Mouse (Mus musculus) limb, embryonic 14.5 days (tissue): ENCODE measurements around the gene Ankrd40. TPM values are rescaled to one million over a fixed set of nuclear protein-coding genes. Genes with fewer than 3 reads are reported as not detected.

ENCODE experiments used
- ATAC-seq: fragments of 200-750 bp; cut with Nextera tagmentation; 2 replicates; pipeline ENCODE4 v1.8.0; 2017; ENCODE audit warnings: low read depth, moderate number of reproducible peaks, moderate TSS enrichment; ENCODE audit not compliant: low FRiP score
- DNase-seq: peaks from one replicate; pipeline ENCODE4 v3.0.0-alpha.2; 2015; ENCODE audit warnings: low spot score
- H3K27ac ChIP-seq: fragments of 300-500 bp; sonication (generic); replicated peaks from 2 replicates; pipeline ENCODE4 v1.5.1; 2014; ENCODE audit warnings: low read depth, mild to moderate bottlenecking, low read length, moderate library complexity, mixed read lengths
- H3K27me3 ChIP-seq: fragments of 300-500 bp; sonication (generic); 2 replicates; pipeline ENCODE4 v1.6.1; 2014; ENCODE audit warnings: low read length, mixed read lengths; ENCODE audit not compliant: control insufficient read depth, insufficient read depth
- H3K36me3 ChIP-seq: fragments of 300-500 bp; sonication (generic); 2 replicates; pipeline ENCODE4 v1.6.1; 2014; ENCODE audit warnings: mild to moderate bottlenecking, low read length, moderate library complexity, mixed read lengths; ENCODE audit not compliant: control insufficient read depth, insufficient read depth
- H3K4me1 ChIP-seq: fragments of 300-500 bp; sonication (generic); 2 replicates; pipeline ENCODE4 v1.6.1; 2014; ENCODE audit warnings: antibody characterized with exemption, low read length, mixed read lengths; ENCODE audit not compliant: control insufficient read depth, insufficient read depth
- H3K4me2 ChIP-seq: fragments of 300-500 bp; sonication (generic); replicated peaks from 2 replicates; pipeline ENCODE4 v1.6.1; 2014; ENCODE audit warnings: low read depth, mild to moderate bottlenecking, low read length, moderate library complexity; ENCODE audit not compliant: severe bottlenecking
- H3K4me3 ChIP-seq: fragments of 300-500 bp; sonication (generic); replicated peaks from 2 replicates; pipeline ENCODE4 v1.5.1; 2014; ENCODE audit warnings: low read length
- H3K9ac ChIP-seq: fragments of 300-500 bp; sonication (generic); 2 replicates; pipeline ENCODE4 v1.6.1; 2014; ENCODE audit warnings: mild to moderate bottlenecking, low read depth, low read length, moderate library complexity; ENCODE audit not compliant: severe bottlenecking
- H3K9me3 ChIP-seq: fragments of 300-500 bp; sonication (generic); 2 replicates; pipeline ENCODE4 v1.6.1; 2016; ENCODE audit warnings: low read length; ENCODE audit not compliant: control insufficient read depth
- POLR2A ChIP-seq: fragments of 200-500 bp; IDR thresholded peaks from 2 replicates; pipeline ENCODE4 v1.8.0; 2012; ENCODE audit warnings: inconsistent platforms, mild to moderate bottlenecking, moderate library complexity, borderline replicate concordance; ENCODE audit not compliant: insufficient read depth, insufficient read length; ENCODE audit errors: extremely low read depth
- WGBS: fragments of 180-500 bp; shearing (Covaris S2); extraction: QIAGEN DNeasy Blood & Tissue Kit; methylation state at CpG from one replicate; pipeline ENCODE4 v1.1.7; 2014; 5-methylcytosine and 5-hydroxymethylcytosine counted together
- polyA plus RNA-seq, 2 experiments: library from polyadenylated mRNA; depleted of rRNA in 1 of 2; stranded (reverse) in 1 of 2; unstranded in 1 of 2; fragments of >200 nt; fragmentation: Nextera tagmentation in 1 of 2; extraction: Ambion mirVana in 1 of 2; gene quantifications; 2 replicates each; pipeline versions ENCODE4 v1.2.1 to v1.2.3; 2012 to 2014

Gene Ankrd40
- polyA plus RNA-seq, 2 experiments, result 30.3 to 74.4 TPM

- Histone ChIP-seq H3K4me2 (no peak overlapping the region), H3K9me3 (no peaks in the 10 kb centered on the region), H3K36me3 (no peaks in the 10 kb centered on the region), H3K27ac (no peak overlapping the region), H3K9ac (no peak overlapping the region), H3K4me1 (peaks cover 7% of the 10 kb centered on the region; the same call in 1 of the 2 replicates), H3K4me3 (no peak overlapping the region), H3K27me3 (no peaks in the 10 kb centered on the region)
- ATAC-seq (no peak), DNase-seq (peak; percentile 22)
- WGBS, result 11% methylated on average over 12 of the region's 12 CpGs
- TF ChIP-seq POLR2A, result no peak
Observed at GRCm38 (mm10) chr11:94385977-94386771, 58.4 kb downstream of the Ankrd40 start.

GRCm38 (mm10) chr11:94387756-94388155 is 60.0 kb downstream of the Ankrd40 start:
- no peak for TF ChIP-seq POLR2A
- Histone ChIP-seq H3K4me3 (no peak overlapping the region), H3K9me3 (no peaks in the 10 kb centered on the region), H3K27me3 (no peaks in the 10 kb centered on the region), H3K4me1 (peaks cover 10% of the 10 kb centered on the region; the same call in 1 of the 2 replicates), H3K36me3 (no peaks in the 10 kb centered on the region), H3K27ac (no peak overlapping the region), H3K4me2 (no peak overlapping the region), H3K9ac (no peak overlapping the region)
- WGBS, result 53% methylated on average over 4 of the region's 4 CpGs
- no peak for ATAC-seq
- no peak for DNase-seq

- no peak for TF ChIP-seq POLR2A
- Histone ChIP-seq H3K27ac (no peak overlapping the region), H3K4me2 (no peak overlapping the region), H3K36me3 (no peaks in the 10 kb centered on the region), H3K4me3 (no peak overlapping the region), H3K27me3 (no peaks in the 10 kb centered on the region), H3K9me3 (no peaks in the 10 kb centered on the region), H3K4me1 (peaks cover 10% of the 10 kb centered on the region; the same call in 1 of the 2 replicates), H3K9ac (no peak overlapping the region)
- ATAC-seq (no peak), DNase-seq (no peak)
- WGBS, result 84% methylated on average over 4 of the region's 4 CpGs
Observed at GRCm38 (mm10) chr11:94389021-94389420, 61.2 kb downstream of the Ankrd40 start.

DNA sequence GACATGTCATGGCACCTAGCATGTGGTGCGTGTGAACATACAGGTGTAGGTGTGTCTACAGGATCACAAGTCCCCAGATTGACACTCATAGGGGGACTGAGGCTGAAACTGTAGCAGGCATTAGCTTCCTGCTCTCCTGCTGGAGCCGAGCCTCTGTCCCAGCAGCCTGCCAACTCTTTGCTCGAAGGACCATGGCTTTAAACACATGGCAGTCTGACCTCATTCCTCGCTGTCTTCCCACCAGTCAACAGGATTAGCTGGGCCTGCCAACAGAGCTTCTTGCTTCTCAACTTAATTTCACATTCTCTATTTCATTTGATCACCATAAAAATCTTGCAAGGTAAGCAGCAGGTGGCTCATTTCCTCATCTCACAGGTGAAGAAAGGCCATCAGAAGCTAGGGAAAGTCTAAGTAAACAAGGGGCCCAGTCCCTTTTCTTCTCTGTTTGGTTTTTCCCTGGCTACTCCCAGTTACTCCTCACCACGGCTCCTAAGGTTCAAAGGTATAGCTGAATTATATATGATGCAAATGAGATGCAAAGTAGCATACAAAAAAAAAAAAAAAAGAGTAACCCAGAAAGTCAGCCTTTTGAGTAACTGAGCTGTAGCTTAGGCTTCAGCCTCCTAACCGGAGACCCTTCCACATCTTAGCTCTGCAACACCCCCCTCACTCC is 62.1 kb downstream of the Ankrd40 start:
- H3K4me3 ChIP-seq, result no peak overlapping the region
- H3K4me1 ChIP-seq, result peaks cover 10% of the 10 kb centered on the region; the same call in 1 of the 2 replicates
- no peaks in the 10 kb centered on the region for H3K9me3 ChIP-seq
- 64% methylated on average over 6 of the region's 6 CpGs for WGBS
- H3K27ac ChIP-seq, result no peak overlapping the region
- H3K27me3 ChIP-seq, result no peaks in the 10 kb centered on the region
- no peak for DNase-seq
- ATAC-seq, result no peak
- H3K4me2 ChIP-seq, result no peak overlapping the region
- H3K36me3 ChIP-seq, result no peaks in the 10 kb centered on the region
- no peak overlapping the region for H3K9ac ChIP-seq
- no peak for TF ChIP-seq POLR2A

DNA sequence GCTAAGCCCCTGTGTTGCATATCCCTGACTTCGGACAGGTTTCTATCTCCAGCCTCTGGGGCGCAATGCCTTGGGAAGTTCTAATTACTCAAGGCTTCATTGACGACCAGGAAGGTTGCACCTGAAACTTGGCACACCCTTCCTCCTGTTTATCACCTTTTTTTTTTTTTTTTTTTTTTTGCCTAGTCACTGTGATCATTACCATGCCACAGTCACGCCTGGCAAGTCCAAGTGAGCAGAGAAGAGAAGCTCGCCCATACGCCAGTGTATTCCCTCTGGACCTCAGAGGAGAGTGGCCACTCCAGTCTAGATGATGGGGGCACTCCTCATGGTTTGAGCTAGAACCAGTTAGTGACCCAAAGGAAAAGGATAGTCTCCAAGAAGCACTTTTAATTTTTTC is 63.0 kb downstream of the Ankrd40 start:
- 75% methylated on average over 6 of the region's 6 CpGs for WGBS
- no peak for DNase-seq
- Histone ChIP-seq H3K4me1 (peaks cover 10% of the 10 kb centered on the region; the same call in 1 of the 2 replicates), H3K9me3 (no peaks in the 10 kb centered on the region), H3K9ac (no peak overlapping the region), H3K36me3 (no peaks in the 10 kb centered on the region), H3K27me3 (no peaks in the 10 kb centered on the region), H3K4me3 (no peak overlapping the region), H3K4me2 (no peak overlapping the region), H3K27ac (no peak overlapping the region)
- TF ChIP-seq POLR2A, result no peak
- ATAC-seq, result no peak

Other genes with a start within 250 kb of the Ankrd40 start
- gene Tob1, start 116.5 kb upstream of the Ankrd40 start, polyA plus RNA-seq (2012; rRNA removed), result 28.4 and 29.7 TPM in 2 replicates
- 34.8 and 37.3 TPM in 2 replicates for gene Tob1, start 116.5 kb upstream of the Ankrd40 start, polyA plus RNA-seq (2014; fragmentation: Nextera tagmentation; extraction: Ambion mirVana)
- gene Wfikkn2, start 82.0 kb upstream of the Ankrd40 start, polyA plus RNA-seq (2012; rRNA removed), result 19.9 and 25.1 TPM in 2 replicates
- gene Wfikkn2, start 82.0 kb upstream of the Ankrd40 start, polyA plus RNA-seq (2014; fragmentation: Nextera tagmentation; extraction: Ambion mirVana), result 9.2 and 9.7 TPM in 2 replicates
- gene Gm21885, start 46.1 kb upstream of the Ankrd40 start, polyA plus RNA-seq (2012; rRNA removed), result not detected in 2 replicates
- gene Gm21885, start 46.1 kb upstream of the Ankrd40 start, polyA plus RNA-seq (2014; fragmentation: Nextera tagmentation; extraction: Ambion mirVana), result 0.44 and 0.84 TPM in 2 replicates
- 94.1 and 138 TPM in 2 replicates for gene Luc7l3, start 6.0 kb upstream of the Ankrd40 start, polyA plus RNA-seq (2012; rRNA removed)
- 96.9 and 104 TPM in 2 replicates for gene Luc7l3, start 6.0 kb upstream of the Ankrd40 start, polyA plus RNA-seq (2014; fragmentation: Nextera tagmentation; extraction: Ambion mirVana)
- 1.0 and 1.6 TPM in 2 replicates for gene Abcc3, start 65.0 kb downstream of the Ankrd40 start, polyA plus RNA-seq (2012; rRNA removed)
- gene Abcc3, start 65.0 kb downstream of the Ankrd40 start, polyA plus RNA-seq (2014; fragmentation: Nextera tagmentation; extraction: Ambion mirVana), result 1.3 and 1.5 TPM in 2 replicates
- 449 and 693 TPM in 2 replicates for gene Cacna1g, start 146.2 kb downstream of the Ankrd40 start, polyA plus RNA-seq (2012; rRNA removed)
- gene Cacna1g, start 146.2 kb downstream of the Ankrd40 start, polyA plus RNA-seq (2014; fragmentation: Nextera tagmentation; extraction: Ambion mirVana), result 49.0 and 59.3 TPM in 2 replicates
- 0.16 and 0.29 TPM in 2 replicates for gene Spata20, start 158.2 kb downstream of the Ankrd40 start, polyA plus RNA-seq (2012; rRNA removed)
- gene Spata20, start 158.2 kb downstream of the Ankrd40 start, polyA plus RNA-seq (2014; fragmentation: Nextera tagmentation; extraction: Ambion mirVana), result 0.14 and 0.33 TPM in 2 replicates
- gene Epn3, start 172.0 kb downstream of the Ankrd40 start, polyA plus RNA-seq (2012; rRNA removed), result 3.0 and 3.6 TPM in 2 replicates
- gene Epn3, start 172.0 kb downstream of the Ankrd40 start, polyA plus RNA-seq (2014; fragmentation: Nextera tagmentation; extraction: Ambion mirVana), result 3.5 and 4.3 TPM in 2 replicates
- 2.5 and 2.6 TPM in 2 replicates for gene Mycbpap, start 193.7 kb downstream of the Ankrd40 start, polyA plus RNA-seq (2012; rRNA removed)
- 1.2 and 1.5 TPM in 2 replicates for gene Mycbpap, start 193.7 kb downstream of the Ankrd40 start, polyA plus RNA-seq (2014; fragmentation: Nextera tagmentation; extraction: Ambion mirVana)
- gene Rsad1, start 221.3 kb downstream of the Ankrd40 start, polyA plus RNA-seq (2012; rRNA removed), result 11.5 and 12.9 TPM in 2 replicates
- 2.2 and 3.9 TPM in 2 replicates for gene Rsad1, start 221.3 kb downstream of the Ankrd40 start, polyA plus RNA-seq (2014; fragmentation: Nextera tagmentation; extraction: Ambion mirVana)
- gene Chad, start 237.0 kb downstream of the Ankrd40 start, polyA plus RNA-seq (2012; rRNA removed), result 29.5 and 47.5 TPM in 2 replicates
- gene Chad, start 237.0 kb downstream of the Ankrd40 start, polyA plus RNA-seq (2014; fragmentation: Nextera tagmentation; extraction: Ambion mirVana), result 17.0 and 18.2 TPM in 2 replicates